Mouse (Mus musculus): ENCODE measurements around the gene Gm47995. TPM values are rescaled to one million over a fixed set of nuclear protein-coding genes. Genes with fewer than 3 reads are reported as not detected.
"Not testable (repeated sequence)": the region's sequence is repeated elsewhere in the genome, so short reads cannot be mapped to it uniquely, and the experiment has no call there.

Gm47995 gene
- polyA plus RNA-seq, 1 experiment from 2014 or later = not detected

GRCm38 (mm10) chr1:151196690-151197089, 1.6 kb upstream of the Gm47995 start:
- H3K9me3 ChIP-seq (ENCODE audit: control insufficient read depth, low read length); DNase-seq (ENCODE audit: low spot score); ATAC-seq (ENCODE audit: insufficient read depth, low FRiP score, low TSS enrichment); H3K4me3 ChIP-seq (ENCODE audit: low read depth, low read length); H3K36me3 ChIP-seq (ENCODE audit: control insufficient read depth, insufficient read depth, low read length); H3K27ac ChIP-seq (ENCODE audit: low read depth, low read length); H3K27me3 ChIP-seq (ENCODE audit: control insufficient read depth, insufficient read depth, low read length); H3K4me2 ChIP-seq (ENCODE audit: low read depth); H3K9ac ChIP-seq (ENCODE audit: low read length); H3K4me1 ChIP-seq (ENCODE audit: control insufficient read depth, insufficient read depth, low read length): not testable (repeated sequence)
- WGBS = 80% methylated on average over 3 of the region's 3 CpGs

DNA sequence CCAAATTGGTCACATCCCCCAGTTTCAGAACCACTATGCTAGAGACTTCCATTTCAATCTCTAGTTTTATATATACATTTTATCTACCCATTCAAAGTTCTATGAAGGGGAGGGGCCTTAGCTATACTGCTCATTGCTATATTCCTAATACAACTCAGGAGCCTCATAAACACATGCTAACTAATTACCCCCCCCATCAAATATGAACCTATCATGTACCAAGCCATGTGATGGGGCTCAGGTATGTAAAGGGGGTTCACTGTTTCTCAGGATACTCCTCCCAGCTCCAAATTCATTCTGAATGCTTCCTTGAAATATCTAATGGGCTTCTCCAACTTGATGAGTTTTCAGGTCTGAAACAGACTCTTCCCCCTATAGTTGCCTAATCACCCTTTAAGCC, 2.4 kb downstream of the Gm47995 start:
- not testable (repeated sequence) for H3K27ac ChIP-seq (ENCODE audit: low read depth, low read length); H3K4me3 ChIP-seq (ENCODE audit: low read depth, low read length); H3K27me3 ChIP-seq (ENCODE audit: control insufficient read depth, insufficient read depth, low read length); ATAC-seq (ENCODE audit: insufficient read depth, low FRiP score, low TSS enrichment); H3K36me3 ChIP-seq (ENCODE audit: control insufficient read depth, insufficient read depth, low read length); H3K9me3 ChIP-seq (ENCODE audit: control insufficient read depth, low read length); H3K4me1 ChIP-seq (ENCODE audit: control insufficient read depth, insufficient read depth, low read length); H3K9ac ChIP-seq (ENCODE audit: low read length); DNase-seq (ENCODE audit: low spot score); H3K4me2 ChIP-seq (ENCODE audit: low read depth)

- 83% methylated on average over 3 of the region's 5 CpGs for WGBS
- DNase-seq (ENCODE audit: low spot score) = not testable (repeated sequence)
These were observed 4.5 kb downstream of the Gm47995 start for GRCm38 (mm10) chr1:151202771-151203170.

DNA sequence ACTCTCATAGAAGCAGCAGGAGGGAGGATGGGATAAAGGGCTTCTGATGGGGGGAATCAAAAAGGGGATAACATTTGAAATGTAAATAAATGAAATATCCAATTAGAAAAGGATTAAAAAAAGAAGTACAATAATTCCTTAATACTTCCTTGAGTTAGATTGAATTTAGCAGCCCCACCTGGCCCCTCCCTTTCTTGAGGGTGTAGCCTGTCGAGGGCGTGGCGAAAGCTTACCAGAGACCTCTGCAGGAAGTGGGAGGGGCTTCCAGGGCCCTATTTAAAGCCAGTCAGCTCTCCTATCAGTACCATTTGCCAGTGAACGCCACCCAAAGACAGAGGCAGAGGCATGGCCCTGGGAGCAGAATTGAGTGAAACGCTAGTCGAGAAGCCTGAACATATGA, 5.6 kb downstream of the Gm47995 start, which contains the start of gene 3110040M04Rik:
Gene 3110040M04Rik (plus strand): TSS at position 304 of the 400 bp plus-strand sequence.
- not testable (repeated sequence) for H3K27me3 ChIP-seq (ENCODE audit: control insufficient read depth, insufficient read depth, low read length); H3K9me3 ChIP-seq (ENCODE audit: control insufficient read depth, low read length); DNase-seq (ENCODE audit: low spot score); H3K4me2 ChIP-seq (ENCODE audit: low read depth); H3K4me3 ChIP-seq (ENCODE audit: low read depth, low read length); H3K9ac ChIP-seq (ENCODE audit: low read length); ATAC-seq (ENCODE audit: insufficient read depth, low FRiP score, low TSS enrichment); H3K27ac ChIP-seq (ENCODE audit: low read depth, low read length); H3K36me3 ChIP-seq (ENCODE audit: control insufficient read depth, insufficient read depth, low read length); H3K4me1 ChIP-seq (ENCODE audit: control insufficient read depth, insufficient read depth, low read length)
- WGBS = no CpG with 5 or more reads among the region's 6 CpGs

More at GRCm38 (mm10) chr1:151202771-151203170, 4.5 kb downstream of the Gm47995 start:
- H3K27ac ChIP-seq (ENCODE audit: low read depth, low read length); H3K36me3 ChIP-seq (ENCODE audit: control insufficient read depth, insufficient read depth, low read length); H3K9me3 ChIP-seq (ENCODE audit: control insufficient read depth, low read length); H3K27me3 ChIP-seq (ENCODE audit: control insufficient read depth, insufficient read depth, low read length); H3K9ac ChIP-seq (ENCODE audit: low read length); H3K4me2 ChIP-seq (ENCODE audit: low read depth); ATAC-seq (ENCODE audit: insufficient read depth, low FRiP score, low TSS enrichment); H3K4me3 ChIP-seq (ENCODE audit: low read depth, low read length); H3K4me1 ChIP-seq (ENCODE audit: control insufficient read depth, insufficient read depth, low read length): not testable (repeated sequence)

DNA sequence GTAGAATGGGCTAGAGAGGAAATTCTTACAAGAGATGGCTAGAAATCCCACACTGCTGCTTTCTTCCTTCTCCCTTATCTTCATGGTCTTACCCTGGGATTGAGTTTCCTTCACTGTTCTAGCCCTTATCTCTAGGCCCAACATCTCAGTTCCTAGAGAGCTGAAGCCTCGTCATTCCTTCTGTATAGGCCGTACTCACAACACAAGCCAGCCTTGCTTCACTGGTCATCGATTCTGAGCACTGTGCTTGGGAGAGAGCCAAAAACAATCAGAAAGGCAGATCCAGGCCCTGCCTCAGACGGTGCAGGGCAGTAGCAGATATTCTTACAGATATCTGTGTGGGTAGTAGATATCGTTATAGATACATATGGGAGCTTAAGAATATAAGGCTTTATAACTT, 10.2 kb downstream of the Gm47995 start:
- H3K9me3 ChIP-seq (ENCODE audit: control insufficient read depth, low read length); ATAC-seq (ENCODE audit: insufficient read depth, low FRiP score, low TSS enrichment); H3K4me1 ChIP-seq (ENCODE audit: control insufficient read depth, insufficient read depth, low read length); H3K27me3 ChIP-seq (ENCODE audit: control insufficient read depth, insufficient read depth, low read length); H3K4me3 ChIP-seq (ENCODE audit: low read depth, low read length); H3K36me3 ChIP-seq (ENCODE audit: control insufficient read depth, insufficient read depth, low read length); H3K9ac ChIP-seq (ENCODE audit: low read length); H3K27ac ChIP-seq (ENCODE audit: low read depth, low read length); DNase-seq (ENCODE audit: low spot score); H3K4me2 ChIP-seq (ENCODE audit: low read depth): not testable (repeated sequence)
- 90% methylated on average over 3 of the region's 5 CpGs for WGBS

DNA sequence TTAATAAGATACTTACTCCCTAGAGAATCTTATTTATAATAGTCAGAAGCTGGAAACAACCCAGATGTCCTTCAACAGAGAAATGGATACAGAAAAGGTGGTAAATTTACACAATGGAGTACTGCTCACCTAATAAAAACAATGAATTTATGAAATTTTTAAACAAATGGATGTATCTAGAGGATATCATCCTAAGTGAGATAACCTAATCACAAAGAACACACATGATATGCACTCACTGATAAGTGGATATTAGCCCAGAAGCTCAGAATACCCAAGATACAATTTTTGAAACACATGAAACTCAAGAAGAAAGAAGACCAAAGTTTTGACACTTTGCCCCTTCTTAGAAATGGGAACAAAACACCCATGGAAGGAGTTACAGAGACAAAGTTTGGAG, 10.7 kb downstream of the Gm47995 start:
- not testable (repeated sequence) for ATAC-seq (ENCODE audit: insufficient read depth, low FRiP score, low TSS enrichment); H3K9me3 ChIP-seq (ENCODE audit: control insufficient read depth, low read length); DNase-seq (ENCODE audit: low spot score); H3K36me3 ChIP-seq (ENCODE audit: control insufficient read depth, insufficient read depth, low read length); H3K4me1 ChIP-seq (ENCODE audit: control insufficient read depth, insufficient read depth, low read length); H3K9ac ChIP-seq (ENCODE audit: low read length); H3K4me3 ChIP-seq (ENCODE audit: low read depth, low read length); H3K27ac ChIP-seq (ENCODE audit: low read depth, low read length); H3K27me3 ChIP-seq (ENCODE audit: control insufficient read depth, insufficient read depth, low read length); H3K4me2 ChIP-seq (ENCODE audit: low read depth)

DNA sequence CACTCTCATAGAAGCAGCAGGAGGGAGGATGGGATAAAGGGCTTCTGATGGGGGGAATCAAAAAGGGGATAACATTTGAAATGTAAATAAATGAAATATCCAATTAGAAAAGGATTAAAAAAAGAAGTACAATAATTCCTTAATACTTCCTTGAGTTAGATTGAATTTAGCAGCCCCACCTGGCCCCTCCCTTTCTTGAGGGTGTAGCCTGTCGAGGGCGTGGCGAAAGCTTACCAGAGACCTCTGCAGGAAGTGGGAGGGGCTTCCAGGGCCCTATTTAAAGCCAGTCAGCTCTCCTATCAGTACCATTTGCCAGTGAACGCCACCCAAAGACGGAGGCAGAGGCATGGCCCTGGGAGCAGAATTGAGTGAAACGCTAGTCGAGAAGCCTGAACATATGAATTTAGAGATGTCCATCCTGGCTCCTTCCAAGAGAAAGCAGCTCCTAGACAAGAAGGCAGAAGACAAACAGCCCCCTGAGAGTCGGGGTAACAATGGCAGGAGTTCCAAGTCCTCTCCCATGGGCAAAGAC, 11.6 kb downstream of the Gm47995 start, which contains the start of gene Gm47996:
Gene Gm47996 (plus strand): TSS at position 308 of the 532 bp plus-strand sequence.
- H3K4me3 ChIP-seq (ENCODE audit: low read depth, low read length); H3K4me2 ChIP-seq (ENCODE audit: low read depth); H3K4me1 ChIP-seq (ENCODE audit: control insufficient read depth, insufficient read depth, low read length); DNase-seq (ENCODE audit: low spot score); H3K27me3 ChIP-seq (ENCODE audit: control insufficient read depth, insufficient read depth, low read length); ATAC-seq (ENCODE audit: insufficient read depth, low FRiP score, low TSS enrichment); H3K27ac ChIP-seq (ENCODE audit: low read depth, low read length); H3K36me3 ChIP-seq (ENCODE audit: control insufficient read depth, insufficient read depth, low read length); H3K9ac ChIP-seq (ENCODE audit: low read length); H3K9me3 ChIP-seq (ENCODE audit: control insufficient read depth, low read length): not testable (repeated sequence)
- 95% methylated on average over 4 of the region's 8 CpGs for WGBS

DNA sequence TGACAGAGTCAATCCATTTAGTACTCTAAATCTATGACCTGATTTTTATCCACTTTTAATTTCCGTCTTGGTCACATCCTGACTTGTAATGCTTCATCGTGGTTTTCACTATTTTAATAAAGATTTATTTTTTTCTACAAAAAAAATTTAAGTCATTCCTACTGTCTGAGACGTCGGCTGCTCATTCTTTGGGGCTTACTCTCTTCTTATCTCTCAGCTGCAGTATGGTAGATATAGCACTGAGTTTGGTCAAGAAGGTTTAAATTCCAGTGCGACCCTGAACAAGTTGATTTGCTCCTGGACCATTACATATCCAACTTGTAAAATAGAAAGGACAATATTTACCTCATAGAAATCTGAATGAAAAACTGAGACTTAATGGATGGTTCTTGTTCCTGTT, 13.4 kb downstream of the Gm47995 start:
- H3K9ac ChIP-seq (ENCODE audit: low read length); DNase-seq (ENCODE audit: low spot score); H3K27ac ChIP-seq (ENCODE audit: low read depth, low read length); H3K27me3 ChIP-seq (ENCODE audit: control insufficient read depth, insufficient read depth, low read length); H3K4me1 ChIP-seq (ENCODE audit: control insufficient read depth, insufficient read depth, low read length); ATAC-seq (ENCODE audit: insufficient read depth, low FRiP score, low TSS enrichment); H3K36me3 ChIP-seq (ENCODE audit: control insufficient read depth, insufficient read depth, low read length); H3K4me2 ChIP-seq (ENCODE audit: low read depth); H3K4me3 ChIP-seq (ENCODE audit: low read depth, low read length); H3K9me3 ChIP-seq (ENCODE audit: control insufficient read depth, low read length): not testable (repeated sequence)
- WGBS = 92% methylated on average over 5 of the region's 5 CpGs

DNA sequence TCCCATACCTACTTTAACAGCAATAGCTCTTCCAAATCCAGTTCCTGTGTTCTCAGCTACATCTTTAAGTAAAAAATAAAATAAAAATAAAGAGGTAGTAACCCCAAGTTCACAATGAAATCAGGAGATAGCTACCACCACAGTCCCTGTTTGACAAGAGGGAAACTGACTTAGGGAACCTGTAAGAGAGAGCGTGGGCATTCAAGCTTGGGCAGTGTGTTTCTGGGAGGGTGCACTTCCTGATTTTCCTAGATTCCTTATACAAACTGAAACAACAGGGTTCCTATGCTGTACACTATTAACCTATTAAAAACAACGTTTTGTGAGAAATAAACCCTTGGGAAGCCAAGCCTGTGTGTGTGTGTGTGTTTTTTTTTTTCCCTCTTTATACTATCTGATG, 16.6 kb downstream of the Gm47995 start:
- ATAC-seq (ENCODE audit: insufficient read depth, low FRiP score, low TSS enrichment) (no peak), DNase-seq (ENCODE audit: low spot score) (no peak)
- Histone ChIP-seq H3K4me3 (ENCODE audit: low read depth, low read length) (no peak overlapping the region), H3K27ac (ENCODE audit: low read depth, low read length) (no peak overlapping the region), H3K9ac (ENCODE audit: low read length) (no peak overlapping the region), H3K4me1 (ENCODE audit: control insufficient read depth, insufficient read depth, low read length) (no peaks in the 10 kb centered on the region), H3K27me3 (ENCODE audit: control insufficient read depth, insufficient read depth, low read length) (no peaks in the 10 kb centered on the region), H3K9me3 (ENCODE audit: control insufficient read depth, low read length) (no peaks in the 10 kb centered on the region), H3K4me2 (ENCODE audit: low read depth) (no peak overlapping the region), H3K36me3 (ENCODE audit: control insufficient read depth, insufficient read depth, low read length) (no peaks in the 10 kb centered on the region)
- WGBS = 67% methylated on average over 2 of the region's 2 CpGs

Data from neural tube, embryonic 11.5 days (tissue).